Mouse (Mus musculus) heart, embryonic 14.5 days (tissue): ENCODE results near the gene 2310011J03Rik. TPM values are rescaled to one million over a fixed set of nuclear protein-coding genes. Genes with fewer than 3 reads are reported as not detected.

Experiments used
- ATAC-seq: fragments of 200-750 bp; cut with Nextera tagmentation; 2 replicates; pipeline ENCODE4 v1.8.0; 2017; ENCODE audit warnings: low read depth, moderate TSS enrichment; ENCODE audit not compliant: insufficient number of reproducible peaks, insufficient read depth, low FRiP score
- H3K27ac ChIP-seq, 2 experiments: fragments of 200-500 bp in 1 of 2; fragments of 300-500 bp in 1 of 2; sonication (generic) in 1 of 2; replicated peaks in 1 of 2; 2 replicates each; pipeline ENCODE4 v1.5.1; 2012 to 2014; ENCODE audit warnings: low read depth in 2 of 2, low read length in 2 of 2, control low read depth in 1 of 2, mild to moderate bottlenecking in 1 of 2, mixed read lengths in 1 of 2; ENCODE audit not compliant: control insufficient read depth in 1 of 2, insufficient read depth in 1 of 2
- H3K27me3 ChIP-seq: fragments of 300-500 bp; sonication (generic); 2 replicates; pipeline ENCODE4 v1.6.1; 2014; ENCODE audit warnings: mild to moderate bottlenecking, low read length, control low read depth; ENCODE audit not compliant: control insufficient read depth, insufficient read depth
- H3K36me3 ChIP-seq: fragments of 300-500 bp; sonication (generic); 2 replicates; pipeline ENCODE4 v1.6.1; 2014; ENCODE audit warnings: mild to moderate bottlenecking, control low read depth, low read length, mixed read lengths; ENCODE audit not compliant: control insufficient read depth, insufficient read depth
- H3K4me1 ChIP-seq, 2 experiments: fragments of 200-500 bp in 1 of 2; fragments of 300-500 bp in 1 of 2; sonication (generic) in 1 of 2; 2 replicates each; pipeline ENCODE4 v1.6.1; 2012 to 2014; ENCODE audit warnings: low read length in 2 of 2, control low read depth in 1 of 2, mixed read lengths in 1 of 2; ENCODE audit not compliant: control insufficient read depth in 2 of 2, insufficient read depth in 2 of 2
- H3K4me2 ChIP-seq: fragments of 300-500 bp; sonication (generic); 2 replicates; pipeline ENCODE4 v1.6.1; 2014; ENCODE audit warnings: mild to moderate bottlenecking, low read length
- H3K4me3 ChIP-seq, 2 experiments: fragments of 200-500 bp in 1 of 2; fragments of 300-500 bp in 1 of 2; sonication (generic) in 1 of 2; 2 replicates each; pipeline ENCODE4 v1.5.1; 2012 to 2014; ENCODE audit warnings: low read length in 2 of 2, mild to moderate bottlenecking in 2 of 2, control low read depth in 1 of 2, low read depth in 1 of 2, moderate library complexity in 1 of 2; ENCODE audit not compliant: control insufficient read depth in 1 of 2, insufficient read depth in 1 of 2
- H3K9ac ChIP-seq: fragments of 300-500 bp; sonication (generic); 2 replicates; pipeline ENCODE4 v1.6.1; 2014; ENCODE audit warnings: mild to moderate bottlenecking, low read length
- H3K9me3 ChIP-seq: fragments of 300-500 bp; sonication (generic); 2 replicates; pipeline ENCODE4 v1.6.1; 2016; ENCODE audit warnings: low read length, control low read depth; ENCODE audit not compliant: control insufficient read depth
- WGBS: fragments of 180-500 bp; shearing (Covaris S2); extraction: QIAGEN DNeasy Blood & Tissue Kit; methylation state at CpG from one replicate; pipeline ENCODE4 v1.1.7; 2014; 5-methylcytosine and 5-hydroxymethylcytosine counted together
- polyA plus RNA-seq: library from polyadenylated mRNA; unstranded; fragments of >200 nt; fragmentation: Nextera tagmentation; extraction: Ambion mirVana; gene quantifications from 2 replicates; pipeline ENCODE4 v1.2.1, GENCODE M21; 2014

Gene 2310011J03Rik
- polyA plus RNA-seq, 1 experiment from 2014 or later: 30.8 TPM

- Histone ChIP-seq H3K4me2 (no peak overlapping the region), H3K27ac (no peak overlapping the region), H3K4me1 (peaks cover 9 to 18% of the 10 kb centered on the region in 2 experiments; a peak in 3 of 4 replicates), H3K9me3 (no peaks in the 10 kb centered on the region), H3K4me3 (no peak overlapping the region), H3K9ac (no peak overlapping the region), H3K36me3 (no peaks in the 10 kb centered on the region), H3K27me3 (peaks cover 41% of the 10 kb centered on the region)
- ATAC-seq: no peak
- 53% methylated on average over 10 of the region's 10 CpGs for WGBS
Measured at GRCm38 (mm10) chr10:80331636-80332524, 11.5 kb upstream of the 2310011J03Rik start.

GRCm38 (mm10) chr10:80330888-80331287 lies 10.6 kb upstream of the 2310011J03Rik start:
- Histone ChIP-seq H3K4me3 (no peak overlapping the region), H3K27ac (no peak overlapping the region), H3K36me3 (no peaks in the 10 kb centered on the region), H3K9me3 (no peaks in the 10 kb centered on the region), H3K4me2 (peak overlapping the region; percentile 85; the same call in 1 of the 2 replicates), H3K27me3 (peaks cover 35% of the 10 kb centered on the region), H3K4me1 (peaks cover 9 to 18% of the 10 kb centered on the region in 2 experiments; a peak in 3 of 4 replicates), H3K9ac (no peak overlapping the region)
- no peak for ATAC-seq
- 51% methylated on average over 2 of the region's 2 CpGs for WGBS

DNA sequence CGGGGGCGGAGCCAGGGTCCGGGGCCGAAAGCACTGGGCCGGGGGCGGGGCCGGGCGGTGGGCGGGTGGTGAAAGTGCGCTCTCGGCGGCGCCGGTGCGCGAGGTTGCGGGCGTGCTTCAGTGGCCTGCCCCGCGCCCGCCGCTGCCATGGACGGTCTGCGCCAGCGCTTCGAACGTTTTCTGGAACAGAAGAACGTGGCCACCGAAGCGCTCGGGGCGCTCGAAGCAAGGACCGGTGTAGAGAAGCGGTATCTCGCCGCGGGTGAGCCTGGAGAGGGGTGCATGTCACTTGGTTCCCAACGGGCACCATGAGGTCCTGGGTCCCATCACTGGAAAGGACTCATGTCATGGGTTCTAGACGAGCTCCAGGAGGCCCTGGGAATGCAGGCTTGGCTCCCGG lies 9.7 kb upstream of the 2310011J03Rik start:
- Histone ChIP-seq H3K4me3 (peak overlapping the region; percentile 43 to 51), H3K4me2 (peak overlapping the region; percentile 85), H3K27me3 (peaks cover 29% of the 10 kb centered on the region), H3K9ac (peak overlapping the region; percentile 61), H3K36me3 (no peaks in the 10 kb centered on the region), H3K4me1 (peaks cover 9 to 18% of the 10 kb centered on the region in 2 experiments; a peak in 3 of 4 replicates), H3K27ac (no peak overlapping the region), H3K9me3 (no peaks in the 10 kb centered on the region)
- no peak for ATAC-seq
- under 1% methylated on average over 41 of the region's 41 CpGs for WGBS

DNA sequence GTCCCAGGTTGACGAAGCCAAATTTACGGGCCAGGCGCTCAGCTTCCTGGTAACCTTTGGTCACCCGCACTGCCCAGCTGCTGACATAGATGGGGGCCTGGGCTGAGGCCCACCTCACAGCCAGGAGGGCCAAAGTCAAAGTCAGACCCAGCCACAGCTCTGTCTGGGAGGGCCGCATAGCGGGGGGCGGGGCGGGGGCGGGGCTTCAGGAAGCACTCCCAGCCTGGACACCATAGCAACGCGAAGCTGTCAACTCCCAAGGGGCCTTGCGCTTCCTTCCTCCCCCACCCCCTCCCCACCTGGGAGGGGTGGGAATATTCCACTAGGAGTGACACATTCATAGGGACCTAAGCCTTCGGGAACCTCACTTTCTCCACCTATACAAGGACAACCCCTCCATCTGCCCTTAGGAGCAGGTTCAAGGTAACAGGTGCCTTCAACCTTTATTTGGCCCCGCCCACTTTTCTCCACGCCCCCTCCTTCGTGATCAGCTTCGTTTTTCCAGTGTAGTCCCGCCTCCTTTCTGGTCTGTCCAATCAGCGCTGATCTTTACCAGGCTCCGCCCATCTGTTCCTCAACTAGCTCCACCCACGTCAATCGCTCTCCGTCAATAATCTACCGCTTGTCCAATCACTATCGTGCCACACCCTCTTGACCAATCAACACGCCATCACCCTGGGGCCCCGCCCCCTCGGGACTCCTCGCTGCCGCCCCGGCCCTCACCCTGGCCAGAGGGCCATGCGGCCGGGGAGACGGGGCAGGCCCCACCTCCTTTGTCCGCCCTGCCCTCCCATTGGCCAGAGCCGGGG lies 9.1 kb upstream of the 2310011J03Rik start, which contains the start of the genes Pcsk4 and Reep6:
Gene Pcsk4 (minus strand): TSS at position 226 of the 809 bp plus-strand sequence.
Gene Reep6 (plus strand): TSS at position 681 of the 809 bp plus-strand sequence.
- peak within 1 kb of the TSS; percentile 43 to 51 for H3K4me3 ChIP-seq
- H3K4me2 ChIP-seq: peak within 1 kb of the TSS; percentile 85
- peaks cover 30% of the 10 kb centered on the region for H3K27me3 ChIP-seq
- peaks cover 9 to 18% of the 10 kb centered on the region in 2 experiments; a peak in 3 of 4 replicates for H3K4me1 ChIP-seq
- H3K9me3 ChIP-seq: no peaks in the 10 kb centered on the region
- H3K36me3 ChIP-seq: no peaks in the 10 kb centered on the region
- H3K9ac ChIP-seq: peak within 1 kb of the TSS; percentile 61
- ATAC-seq: peak; percentile 94
- WGBS: 6% methylated on average over 36 of the region's 36 CpGs
- H3K27ac ChIP-seq: no peak within 1 kb of the TSS

- peaks cover 10 to 21% of the 10 kb centered on the region in 2 experiments for H3K4me1 ChIP-seq
- no peak overlapping the region for H3K4me2 ChIP-seq
- no peak overlapping the region for H3K27ac ChIP-seq
- WGBS: 81% methylated on average over 21 of the region's 21 CpGs
- no peaks in the 10 kb centered on the region for H3K9me3 ChIP-seq
- no peaks in the 10 kb centered on the region for H3K36me3 ChIP-seq
- peaks cover 5% of the 10 kb centered on the region; the same call in 1 of the 2 replicates for H3K27me3 ChIP-seq
- no peak for ATAC-seq
- H3K4me3 ChIP-seq: no peak overlapping the region
- H3K9ac ChIP-seq: no peak overlapping the region
Measured at GRCm38 (mm10) chr10:80325045-80325444, 4.7 kb upstream of the 2310011J03Rik start.

- no peak for ATAC-seq
- no peaks in the 10 kb centered on the region for H3K9me3 ChIP-seq
- H3K4me1 ChIP-seq: peaks cover 13 to 21% of the 10 kb centered on the region in 2 experiments
- WGBS: 78% methylated on average over 17 of the region's 17 CpGs
- H3K4me2 ChIP-seq: peak overlapping the region; percentile 96
- no peak overlapping the region for H3K27ac ChIP-seq
- peaks cover 5% of the 10 kb centered on the region; the same call in 1 of the 2 replicates for H3K27me3 ChIP-seq
- H3K4me3 ChIP-seq: peak overlapping the region in 1 of 2 experiments; percentile 60; a peak in 1 of 4 replicates
- peak overlapping the region; percentile 72 for H3K9ac ChIP-seq
- no peaks in the 10 kb centered on the region for H3K36me3 ChIP-seq
Measured at GRCm38 (mm10) chr10:80324120-80325037, 4.0 kb upstream of the 2310011J03Rik start.
